Mouse (Mus musculus): ENCODE measurements around the gene Mgat5b. TPM values are rescaled to one million over a fixed set of nuclear protein-coding genes. Genes with fewer than 3 reads are reported as not detected.

The Mgat5b gene
- polyA plus RNA-seq, 1 experiment, result not detected

DNA sequence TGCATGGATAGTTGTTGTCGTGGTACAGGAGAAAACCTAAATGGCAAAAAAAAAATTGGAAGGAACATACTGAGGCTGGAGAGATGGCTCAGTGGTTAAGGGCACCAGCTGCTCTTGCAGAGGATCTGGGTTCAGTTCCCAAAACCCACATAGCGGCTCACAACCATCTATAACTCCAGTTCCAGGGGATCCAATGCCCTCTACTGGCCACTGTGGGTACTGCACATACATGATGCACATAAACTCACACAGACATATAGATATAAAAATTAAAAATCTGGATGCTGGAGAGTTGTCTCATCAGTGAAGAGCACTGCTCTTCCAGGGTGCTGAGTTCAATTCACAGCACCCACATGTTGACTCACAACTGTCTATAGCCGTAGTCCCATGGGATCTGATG, 104.9 kb downstream of the Mgat5b start:
- Histone ChIP-seq H3K27ac (replicated peaks; ENCODE audit: low read depth, low read length) (no peak overlapping the region), H3K4me3 (ENCODE audit: insufficient read depth, low read depth, low read length) (no peak overlapping the region), H3K4me1 (ENCODE audit: control insufficient read depth, insufficient read depth, insufficient read length, low read length) (no peaks in the 10 kb centered on the region)

DNA sequence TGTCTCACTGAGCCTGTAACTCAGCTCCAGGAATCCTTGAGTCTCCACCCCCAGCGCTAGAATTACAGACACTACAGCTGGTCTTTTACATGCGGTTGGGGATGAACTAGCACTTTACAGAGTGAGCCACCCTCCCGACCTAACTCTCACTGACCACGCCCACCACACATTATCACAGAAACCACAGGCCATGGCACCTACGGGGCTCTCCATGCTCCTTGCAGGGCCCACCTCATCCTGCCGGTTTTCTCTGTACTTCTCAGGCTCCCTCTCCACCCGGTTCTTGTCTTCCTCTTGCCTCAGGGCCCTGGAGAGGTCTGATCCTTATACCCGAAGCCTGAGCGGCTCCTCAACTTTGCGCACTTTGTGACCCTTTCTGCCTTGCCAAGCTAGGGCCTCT, 109.0 kb downstream of the Mgat5b start:
- Histone ChIP-seq H3K4me1 (ENCODE audit: control insufficient read depth, insufficient read depth, insufficient read length, low read length) (no peaks in the 10 kb centered on the region), H3K27ac (replicated peaks; ENCODE audit: low read depth, low read length) (no peak overlapping the region), H3K4me3 (ENCODE audit: insufficient read depth, low read depth, low read length) (no peak overlapping the region)

DNA sequence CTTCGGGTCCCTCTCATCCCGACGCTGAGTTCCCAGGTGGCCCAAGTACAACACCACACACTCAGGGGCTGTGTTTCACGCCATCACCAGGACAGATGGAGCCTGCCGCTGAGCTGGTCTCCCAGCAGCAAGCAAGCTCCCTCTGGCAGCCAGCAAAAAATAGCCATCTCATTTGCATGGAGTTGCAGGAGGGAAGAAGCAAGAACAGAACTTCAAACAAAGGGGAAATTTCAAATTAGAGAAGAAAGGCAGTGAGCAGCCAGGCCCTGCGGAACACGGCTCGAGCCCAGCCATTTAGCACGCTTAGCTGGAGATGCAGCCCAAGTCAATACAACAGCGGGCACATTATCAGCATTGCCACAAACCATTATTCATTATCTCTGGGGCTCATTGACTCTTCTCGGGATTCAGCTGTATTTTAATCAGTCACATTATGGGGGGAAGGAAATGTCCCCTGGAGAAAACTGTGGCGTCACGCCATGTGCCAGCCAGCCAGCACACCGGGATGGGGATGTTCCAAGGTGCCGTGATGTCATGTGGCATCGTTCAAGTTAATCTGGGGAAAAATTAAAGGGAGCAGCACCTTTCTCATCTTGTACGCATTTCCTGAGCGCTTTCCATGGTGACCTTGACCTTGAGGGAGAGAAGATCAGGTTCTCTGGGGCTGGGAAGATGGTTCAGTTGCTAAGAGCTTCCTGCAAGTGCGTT, 110.4 kb downstream of the Mgat5b start:
- Histone ChIP-seq H3K27ac (replicated peaks; ENCODE audit: low read depth, low read length) (no peak overlapping the region), H3K4me3 (ENCODE audit: insufficient read depth, low read depth, low read length) (no peak overlapping the region), H3K4me1 (ENCODE audit: control insufficient read depth, insufficient read depth, insufficient read length, low read length) (no peaks in the 10 kb centered on the region)

DNA sequence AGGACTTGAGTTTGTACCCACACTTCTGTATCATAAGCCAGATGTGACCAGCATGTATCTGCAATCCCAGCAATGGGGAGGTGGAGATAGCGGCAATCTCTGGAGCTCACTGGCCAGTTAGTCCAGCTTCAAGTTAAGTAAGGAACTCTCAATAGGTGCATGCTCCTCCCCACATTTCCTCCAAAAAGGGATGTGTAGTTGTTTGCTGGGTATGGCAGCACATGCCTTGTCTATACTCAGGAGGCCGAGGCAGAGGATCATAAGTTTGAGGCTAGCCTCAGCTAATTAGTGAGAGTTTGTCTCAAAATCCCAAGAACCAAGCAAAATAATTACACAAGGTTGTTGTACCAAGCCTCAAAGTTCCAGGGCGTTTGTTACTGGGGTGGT, 110.9 kb downstream of the Mgat5b start:
- no peak overlapping the region for H3K4me3 ChIP-seq (ENCODE audit: insufficient read depth, low read depth, low read length)
- H3K4me1 ChIP-seq (ENCODE audit: control insufficient read depth, insufficient read depth, insufficient read length, low read length), result no peaks in the 10 kb centered on the region
- H3K27ac ChIP-seq (replicated peaks; ENCODE audit: low read depth, low read length), result no peak overlapping the region

DNA sequence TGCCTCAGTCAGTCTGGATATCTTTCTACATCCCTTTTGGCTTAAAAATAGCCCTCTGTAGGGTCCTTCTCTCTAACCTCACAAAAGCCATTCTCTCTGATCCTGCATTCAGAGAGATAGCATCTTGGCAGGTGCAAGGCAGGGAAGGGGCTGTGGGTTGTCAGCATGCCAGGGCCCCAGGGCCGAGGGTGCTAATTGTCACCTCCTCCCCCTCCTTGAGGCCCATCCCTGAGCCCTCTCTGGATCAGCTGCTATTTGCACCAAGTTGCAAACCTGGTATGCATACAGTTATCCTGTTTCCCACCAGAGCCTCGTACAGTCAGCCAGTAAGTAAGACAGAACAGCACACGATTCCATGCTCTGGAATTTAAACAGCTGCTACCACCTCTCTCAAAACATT, 111.4 kb downstream of the Mgat5b start:
- H3K4me3 ChIP-seq (ENCODE audit: insufficient read depth, low read depth, low read length), result no peak overlapping the region
- H3K27ac ChIP-seq (replicated peaks; ENCODE audit: low read depth, low read length), result no peak overlapping the region
- H3K4me1 ChIP-seq (ENCODE audit: control insufficient read depth, insufficient read depth, insufficient read length, low read length), result no peaks in the 10 kb centered on the region

DNA sequence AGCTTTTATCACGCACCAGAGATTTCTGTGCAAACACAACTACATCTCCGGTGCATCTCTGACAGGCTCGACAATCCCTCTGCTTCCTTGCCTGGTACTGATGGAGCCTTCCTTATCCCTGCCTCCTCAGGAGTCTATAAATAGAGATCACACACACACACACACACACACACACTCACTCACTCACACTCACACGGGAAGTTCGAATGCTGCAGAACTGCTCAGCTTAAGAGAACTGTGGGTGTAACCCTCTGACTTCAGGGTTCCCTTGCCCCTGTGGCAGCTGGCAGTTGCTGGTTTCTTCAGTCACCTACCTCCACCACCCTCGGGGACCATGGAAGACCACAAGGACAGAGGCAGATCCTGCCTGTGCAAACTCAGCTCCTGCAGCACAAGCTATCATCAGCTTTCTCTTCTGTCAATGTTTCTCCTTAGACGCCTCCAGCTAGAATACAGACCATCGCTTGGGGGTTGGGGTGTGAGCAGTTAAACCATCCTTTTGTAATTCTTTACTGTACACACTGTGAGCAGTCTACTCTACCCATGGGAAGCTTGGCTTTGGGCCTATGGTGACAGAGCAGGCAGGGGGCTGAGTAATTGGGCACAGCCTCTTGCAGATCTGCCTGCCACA, 111.9 kb downstream of the Mgat5b start:
- Histone ChIP-seq H3K4me1 (ENCODE audit: control insufficient read depth, insufficient read depth, insufficient read length, low read length) (no peaks in the 10 kb centered on the region), H3K4me3 (ENCODE audit: insufficient read depth, low read depth, low read length) (no peak overlapping the region), H3K27ac (replicated peaks; ENCODE audit: low read depth, low read length) (no peak overlapping the region)

DNA sequence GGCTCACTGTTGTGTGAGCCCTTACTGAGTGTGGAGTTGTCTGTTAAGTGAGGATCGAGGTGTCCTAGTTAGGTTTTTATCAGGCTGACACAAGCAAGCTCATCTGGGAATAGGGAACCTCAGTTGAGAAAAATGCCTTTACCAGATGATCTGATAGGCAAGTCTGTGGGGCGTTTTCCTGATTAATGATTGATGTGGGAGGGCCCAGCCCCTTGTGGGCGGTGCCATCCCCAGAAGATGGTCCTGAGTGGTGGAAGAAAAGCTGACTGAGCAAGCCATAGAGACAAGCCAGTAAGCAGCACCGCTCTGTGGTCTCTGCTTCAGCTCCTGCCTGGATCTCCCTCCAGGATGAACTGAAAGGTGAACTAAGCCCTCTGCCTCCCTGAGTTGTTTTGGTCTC, 112.6 kb downstream of the Mgat5b start:
- Histone ChIP-seq H3K4me1 (ENCODE audit: control insufficient read depth, insufficient read depth, insufficient read length, low read length) (no peaks in the 10 kb centered on the region), H3K27ac (replicated peaks; ENCODE audit: low read depth, low read length) (no peak overlapping the region), H3K4me3 (ENCODE audit: insufficient read depth, low read depth, low read length) (no peak overlapping the region)

DNA sequence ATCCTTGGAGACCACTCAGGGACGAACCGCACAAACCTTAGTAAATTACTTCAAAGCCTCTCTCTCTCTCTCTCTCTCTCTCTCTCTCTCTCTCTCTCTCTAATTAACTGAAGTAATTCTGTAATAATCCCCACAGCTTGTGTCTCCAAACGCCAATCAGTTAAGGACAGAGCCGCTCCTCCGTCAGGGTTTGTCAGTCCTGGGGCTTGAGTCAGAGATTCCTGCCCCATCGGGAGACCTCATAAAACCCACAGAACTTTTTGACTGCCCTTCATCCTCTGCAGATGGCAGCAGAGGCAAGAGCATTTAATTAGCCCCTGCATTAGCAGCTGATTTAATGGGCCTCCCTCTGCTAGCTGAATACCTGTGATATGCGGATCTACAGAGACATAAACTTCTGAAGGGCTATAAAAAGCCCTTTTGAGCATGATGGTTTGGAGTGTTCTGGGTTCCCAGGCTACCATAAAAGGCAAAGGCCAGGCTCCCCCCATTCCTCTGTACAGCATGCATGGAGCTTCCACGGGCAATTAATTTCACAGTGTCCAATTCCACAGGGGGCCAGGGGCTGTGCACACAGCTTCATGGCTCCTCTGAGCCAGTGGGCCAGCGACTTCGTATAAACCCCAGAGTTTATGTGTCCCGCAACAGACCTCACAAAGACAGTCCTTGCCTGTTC, 117.1 kb downstream of the Mgat5b start:
- no peak overlapping the region for H3K27ac ChIP-seq (replicated peaks; ENCODE audit: low read depth, low read length)
- no peak overlapping the region for H3K4me3 ChIP-seq (ENCODE audit: insufficient read depth, low read depth, low read length)
- no peaks in the 10 kb centered on the region for H3K4me1 ChIP-seq (ENCODE audit: control insufficient read depth, insufficient read depth, insufficient read length, low read length)

Other genes starting within 250 kb of the Mgat5b start
- gene St6galnac1, start 143.4 kb upstream of the Mgat5b start, polyA plus RNA-seq (2012; ENCODE audit: insufficient read depth, insufficient read length, missing spikeins), result not detected in 2 replicates
- gene Mxra7, start 90.8 kb upstream of the Mgat5b start, polyA plus RNA-seq (2012; ENCODE audit: insufficient read depth, insufficient read length, missing spikeins), result 6.6 and 6.9 TPM in 2 replicates
- gene Mettl23, start 75.6 kb upstream of the Mgat5b start, polyA plus RNA-seq (2012; ENCODE audit: insufficient read depth, insufficient read length, missing spikeins), result 70.4 and 80.7 TPM in 2 replicates
- 20.9 and 33.7 TPM in 2 replicates for gene Jmjd6, start 75.4 kb upstream of the Mgat5b start, polyA plus RNA-seq (2012; ENCODE audit: insufficient read depth, insufficient read length, missing spikeins)
- gene Mfsd11, start 66.4 kb upstream of the Mgat5b start, polyA plus RNA-seq (2012; ENCODE audit: insufficient read depth, insufficient read length, missing spikeins), result 21.0 and 27.5 TPM in 2 replicates
- 98.3 and 130 TPM in 2 replicates for gene Srsf2, start 65.8 kb upstream of the Mgat5b start, polyA plus RNA-seq (2012; ENCODE audit: insufficient read depth, insufficient read length, missing spikeins)
- 35.4 and 37.4 TPM in 2 replicates for gene Sec14l1, start 196.3 kb downstream of the Mgat5b start, polyA plus RNA-seq (2012; ENCODE audit: insufficient read depth, insufficient read length, missing spikeins)

Measured in brown adipose tissue, adult 24 weeks (tissue).